10 mouse cellular contexts compared by ENCODE assay signal in the genomic region with DNA sequence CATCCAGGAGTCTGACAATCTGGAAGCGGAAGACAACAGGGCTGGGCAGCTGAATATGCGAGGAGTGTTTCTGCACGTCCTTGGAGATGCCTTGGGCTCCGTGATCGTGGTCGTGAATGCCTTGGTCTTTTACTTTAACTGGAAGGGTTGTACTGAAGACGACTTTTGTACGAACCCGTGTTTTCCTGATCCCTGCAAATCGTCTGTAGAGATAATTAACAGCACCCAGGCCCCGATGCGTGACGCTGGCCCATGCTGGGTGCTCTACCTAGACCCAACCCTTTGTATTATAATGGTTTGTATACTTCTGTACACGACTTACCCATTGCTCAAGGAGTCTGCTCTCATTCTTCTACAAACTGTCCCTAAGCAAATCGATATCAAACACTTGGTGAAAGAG. TPM values are rescaled to one million over a fixed set of nuclear protein-coding genes. Genes with fewer than 3 reads are reported as not detected.
DNase-seq lines count a peak whose midpoint lies in the region; ATAC-seq and TF ChIP-seq lines count a peak whose summit lies in the region.
"Had no signal": no experiment of that assay in that cellular context is flagged by ENCODE, and none has a peak within 500 bp of the region (broad histone marks: within the 10 kb centered on the region; RNA-seq: fewer than 3 reads in every experiment).

No protein-coding gene starts in this region.

- no peak overlapping the region for H3K27ac ChIP-seq in gastrocnemius, adult 2 months
- H3K27ac ChIP-seq in lung, postnatal 0 days (ENCODE audit: low read length) = no peak overlapping the region
- H3K27ac ChIP-seq in limb, embryonic 13.5 days = no peak overlapping the region
- no peak overlapping the region for H3K27ac ChIP-seq in stomach, embryonic 16.5 days (ENCODE audit: low read length)

- TF ChIP-seq EP300 in lung, postnatal 0 days (IDR thresholded peaks at IDR 0.05) = no peak

- no peak for TF ChIP-seq CTCF in gastrocnemius, adult 2 months (IDR thresholded peaks at IDR 0.05)
- TF ChIP-seq CTCF in lung, postnatal 0 days (IDR thresholded peaks at IDR 0.05) = no peak

- intact Hi-C loops in gastrocnemius, adult 2 months (cut with DNase I) = loop anchor here (1.0 kb wide), 1 partner anchor 74 kb away; no protein-coding TSS in a partner anchor

- no peaks in the 10 kb centered on the region for H3K27me3 ChIP-seq in lung, postnatal 0 days (replicated peaks; ENCODE audit: insufficient read depth, low read length)
- 0 out of 2 replicates have a peak, but pooled peaks cover 2% of the 10 kb centered on the region for H3K27me3 ChIP-seq in limb, embryonic 13.5 days
- H3K27me3 ChIP-seq in stomach, embryonic 16.5 days (ENCODE audit: control insufficient read depth, insufficient read depth, low read length) = no peaks in the 10 kb centered on the region

- peak overlapping the region; percentile 91 for H3K4me3 ChIP-seq in gastrocnemius, adult 2 months
- H3K4me3 ChIP-seq in lung, postnatal 0 days (ENCODE audit: low read depth, low read length) = no peak overlapping the region
- 0 out of 2 replicates have a peak overlapping the region, but pooled peaks have one; percentile 94 for H3K4me3 ChIP-seq in limb, embryonic 13.5 days
- H3K4me3 ChIP-seq in stomach, embryonic 16.5 days (replicated peaks; ENCODE audit: low read length) = peak overlapping the region; percentile 85

- H3K9ac ChIP-seq in lung, postnatal 0 days (replicated peaks; ENCODE audit: low read depth) = no peak overlapping the region
- no peak overlapping the region for H3K9ac ChIP-seq in limb, embryonic 13.5 days
- H3K9ac ChIP-seq in stomach, embryonic 16.5 days (ENCODE audit: low read length) = no peak overlapping the region

- H3K9me3 ChIP-seq in lung, postnatal 0 days (ENCODE audit: low read length) = no peaks in the 10 kb centered on the region
- H3K9me3 ChIP-seq in limb, embryonic 13.5 days = no peaks in the 10 kb centered on the region
- H3K9me3 ChIP-seq in stomach, embryonic 16.5 days (replicated peaks; ENCODE audit: control insufficient read depth, low read length) = no peaks in the 10 kb centered on the region

- ATAC-seq in lung, postnatal 0 days = no peak
- no peak for ATAC-seq in limb, embryonic 13.5 days (ENCODE audit: low FRiP score, low read depth)
- ATAC-seq in stomach, embryonic 16.5 days (ENCODE audit: insufficient read depth, low FRiP score) = no peak

- H3K4me1 ChIP-seq in lung, postnatal 0 days (ENCODE audit: insufficient read depth, low read depth, low read length) = peaks cover 9% of the 10 kb centered on the region
- H3K4me1 ChIP-seq in limb, embryonic 13.5 days = peaks cover 40% of the 10 kb centered on the region
- peaks cover 34% of the 10 kb centered on the region for H3K4me1 ChIP-seq in stomach, embryonic 16.5 days (ENCODE audit: control insufficient read depth, insufficient read depth, low read length)

- H3K36me3 ChIP-seq in lung, postnatal 0 days (ENCODE audit: insufficient read depth, low read length) = peaks cover 9% of the 10 kb centered on the region; the same call in 1 of the 2 replicates
- peaks cover 18% of the 10 kb centered on the region for H3K36me3 ChIP-seq in limb, embryonic 13.5 days
- peaks cover 11% of the 10 kb centered on the region for H3K36me3 ChIP-seq in stomach, embryonic 16.5 days (ENCODE audit: control insufficient read depth, insufficient read depth, low read length)

- WGBS in lung, postnatal 0 days = 90% methylated on average over 15 of the region's 15 CpGs
- WGBS in limb, embryonic 13.5 days = 93% methylated on average over 15 of the region's 15 CpGs
- 88% methylated on average over 15 of the region's 15 CpGs for WGBS in stomach, embryonic 16.5 days

- peak overlapping the region; percentile 95 for H3K4me2 ChIP-seq in lung, postnatal 0 days (replicated peaks; ENCODE audit: low read depth, low read length)
- H3K4me2 ChIP-seq in limb, embryonic 13.5 days (replicated peaks) = peak overlapping the region; percentile 94
- H3K4me2 ChIP-seq in stomach, embryonic 16.5 days (ENCODE audit: low read depth, low read length) = peak overlapping the region; percentile 86

- no peak for DNase-seq in gastrocnemius, adult 2 months
- no peak for DNase-seq in gastrocnemius, adult 8-10 months (ENCODE audit: low spot score in 2 of 2)
- DNase-seq in lung, postnatal 0 days (ENCODE audit: low spot score) = no peak
- DNase-seq in lung, postnatal 10 days = no peak
- no peak for DNase-seq in layer of hippocampus, postnatal 10 days (ENCODE audit: low spot score in 2 of 2)
- DNase-seq in layer of hippocampus, postnatal 25 days (ENCODE audit: extremely low spot score in 1 of 2, low spot score in 1 of 2) = no peak
- DNase-seq: adrenal gland, adult 8-10 months; spleen, adult 18-20 months had no signal

RNA-seq across cellular contexts. Expression of a gene that starts 2.3 kb away (rescaled TPM):
- total RNA-seq in gastrocnemius, adult 2 months (2021) = 1 to 10 TPM; 5.8 to 6.4 TPM
- 1 to 10 TPM; 5.4 to 8.7 (median 7.3) TPM for total RNA-seq in gastrocnemius, adult 8-10 months (2022)
- 5.2 and 5.6 TPM in 2 replicates for polyA plus RNA-seq in lung, postnatal 0 days (2015; fragmentation: Nextera tagmentation; extraction: Ambion mirVana)
- 1.7 and 2.5 TPM in 2 replicates for polyA plus RNA-seq in limb, embryonic 13.5 days (2015; fragmentation: Nextera tagmentation; extraction: Ambion mirVana)
- 1.6 and 1.7 TPM in 2 replicates for polyA plus RNA-seq in stomach, embryonic 16.5 days (2015; fragmentation: Nextera tagmentation; extraction: Ambion mirVana)
- total RNA-seq in layer of hippocampus, postnatal 10 days (2021) = 10 to 100 TPM; 27.5 to 36.4 TPM
- 10 to 100 TPM; 34.5 to 35.5 TPM for total RNA-seq in layer of hippocampus, postnatal 25 days (2021)
